Mouse (Mus musculus) cerebellum, postnatal 36 days (tissue): ENCODE results near the gene Nelfcd.
A peak's percentile ranks its signal among the peaks of the same experiment; 100 is the strongest.

Experiments
- DNase-seq, 2 experiments: peaks; one replicate each; pipeline ENCODE4 v3.0.0; 2021 to 2022; ENCODE audit warnings: mixed read lengths in 2 of 2

The Nelfcd gene

GRCm38 (mm10) chr2:174437697-174437982 is 22.0 kb downstream of the Nelfcd start:
- DNase-seq, result no peak

- DNase-seq, result no peak
These were observed 22.6 kb downstream of the Nelfcd start for GRCm38 (mm10) chr2:174438181-174438580.

GRCm38 (mm10) chr2:174438737-174439449 is 23.3 kb downstream of the Nelfcd start, which contains the start of gene Ctsz:
Ctsz (minus strand) TSS chr2:174439039.
- DNase-seq, result peak; percentile 37 to 53

- no peak for DNase-seq
These were observed 23.8 kb downstream of the Nelfcd start for GRCm38 (mm10) chr2:174439450-174439838.

- DNase-seq, result no peak
These were observed 24.4 kb downstream of the Nelfcd start for GRCm38 (mm10) chr2:174439961-174440360.

- DNase-seq, result no peak
These were observed 26.3 kb downstream of the Nelfcd start for GRCm38 (mm10) chr2:174441898-174442297.

GRCm38 (mm10) chr2:174442460-174442859 is 26.9 kb downstream of the Nelfcd start:
- DNase-seq, result no peak

GRCm38 (mm10) chr2:174443046-174443445 is 27.4 kb downstream of the Nelfcd start:
- DNase-seq, result no peak

- DNase-seq, result no peak
These were observed 28.8 kb downstream of the Nelfcd start for GRCm38 (mm10) chr2:174444359-174444758.

- no peak for DNase-seq
These were observed 29.4 kb downstream of the Nelfcd start for GRCm38 (mm10) chr2:174445018-174445417.

GRCm38 (mm10) chr2:174446492-174446891 is 30.9 kb downstream of the Nelfcd start:
- DNase-seq, result no peak

GRCm38 (mm10) chr2:174446905-174447304 is 31.3 kb downstream of the Nelfcd start:
- no peak for DNase-seq

GRCm38 (mm10) chr2:174448405-174448804 is 32.8 kb downstream of the Nelfcd start:
- no peak for DNase-seq

GRCm38 (mm10) chr2:174450353-174450752 is 34.7 kb downstream of the Nelfcd start, which contains the start of gene Tubb1:
Tubb1 (plus strand) TSS chr2:174450695.
- DNase-seq, result no peak

GRCm38 (mm10) chr2:174453681-174454080 is 38.1 kb downstream of the Nelfcd start:
- no peak for DNase-seq

GRCm38 (mm10) chr2:174459365-174459764 is 43.8 kb downstream of the Nelfcd start:
- no peak for DNase-seq

GRCm38 (mm10) chr2:174463370-174463769 is 47.8 kb downstream of the Nelfcd start:
- no peak for DNase-seq

GRCm38 (mm10) chr2:174463789-174464523 is 48.4 kb downstream of the Nelfcd start, which contains the start of gene Atp5e:
Atp5e (minus strand) TSS chr2:174464105.
- peak; percentile 97 to 98 for DNase-seq

- DNase-seq, result no peak
These were observed 54.7 kb downstream of the Nelfcd start for GRCm38 (mm10) chr2:174470333-174470732.

- no peak for DNase-seq
These were observed 55.3 kb downstream of the Nelfcd start for GRCm38 (mm10) chr2:174470786-174471405.

- DNase-seq, result peak in 1 of 2 experiments; percentile 14
These were observed 56.8 kb downstream of the Nelfcd start for GRCm38 (mm10) chr2:174472407-174472806.

- DNase-seq, result peak; percentile 98 to 100
These were observed 57.4 kb downstream of the Nelfcd start, which contains the start of gene Prelid3b for GRCm38 (mm10) chr2:174472818-174473549. Prelid3b (minus strand) TSS chr2:174473081.

- no peak for DNase-seq
These were observed 57.9 kb downstream of the Nelfcd start for GRCm38 (mm10) chr2:174473550-174473927.
